Mouse (Mus musculus) MEL (cell line): Measurements from ENCODE around the gene Psmd3. TPM values are rescaled to one million over a fixed set of nuclear protein-coding genes. Genes with fewer than 3 reads are reported as not detected.

Experiments
- DNase-seq: peaks from one replicate; pipeline ENCODE4 v3.0.0; 2011; ENCODE audit warnings: low read depth, low spot score
- H3K27ac ChIP-seq: 2 replicates; pipeline ENCODE4 v1.5.1; 2012; ENCODE audit warnings: low read depth, mild to moderate bottlenecking, control low read depth, low read length, moderate library complexity; ENCODE audit not compliant: control insufficient read depth
- H3K27me3 ChIP-seq, 2 experiments: fragments of 150-350 bp in 1 of 2; sonication (generic) in 1 of 2; 2 replicates each; pipeline ENCODE4 v1.6.1; 2012; ENCODE audit warnings: low read length in 2 of 2, mild to moderate bottlenecking in 2 of 2, improper control_type of control experiment in 1 of 2, moderate library complexity in 1 of 2; ENCODE audit not compliant: insufficient read depth in 2 of 2, control insufficient read depth in 1 of 2
- H3K36me3 ChIP-seq, 2 experiments: 2 replicates each; pipeline ENCODE4 v1.6.1; 2012 to 2014; ENCODE audit warnings: low read length in 2 of 2, improper control_type of control experiment in 1 of 2, inconsistent platforms in 1 of 2, mild to moderate bottlenecking in 1 of 2; ENCODE audit not compliant: insufficient read depth in 2 of 2, control insufficient read depth in 1 of 2
- H3K4me1 ChIP-seq, 2 experiments: fragments of 150-350 bp in 1 of 2; sonication (generic) in 1 of 2; 2 replicates each; pipeline ENCODE4 v1.6.1; 2012; ENCODE audit warnings: low read length in 2 of 2, improper control_type of control experiment in 1 of 2, mild to moderate bottlenecking in 1 of 2; ENCODE audit not compliant: insufficient read depth in 2 of 2, control insufficient read depth in 1 of 2
- H3K4me3 ChIP-seq, 2 experiments: fragments of 150-350 bp in 1 of 2; sonication (generic) in 1 of 2; 2 replicates each; pipeline ENCODE4 v1.5.1; 2012; ENCODE audit warnings: low read depth in 2 of 2, low read length in 2 of 2, mild to moderate bottlenecking in 2 of 2, moderate library complexity in 2 of 2, control low read depth in 1 of 2, improper control_type of control experiment in 1 of 2; ENCODE audit not compliant: control insufficient read depth in 1 of 2, insufficient read depth in 1 of 2
- H3K79me2 ChIP-seq: 2 replicates; pipeline ENCODE4 v1.6.1; 2012; ENCODE audit warnings: mild to moderate bottlenecking, low read length, moderate library complexity; ENCODE audit not compliant: control insufficient read depth, poor library complexity, insufficient read depth
- H3K9ac ChIP-seq: 2 replicates; pipeline ENCODE4 v1.6.1; 2012; ENCODE audit warnings: low read depth, mild to moderate bottlenecking, control low read depth, low read length, moderate library complexity; ENCODE audit not compliant: control insufficient read depth, poor library complexity, severe bottlenecking
- H3K9me3 ChIP-seq: fragments of 150-350 bp; sonication (generic); replicated peaks from 2 replicates; pipeline ENCODE4 v1.6.1; 2012; ENCODE audit warnings: mild to moderate bottlenecking, low read length, improper control_type of control experiment, moderate library complexity; ENCODE audit not compliant: insufficient read depth
- BHLHE40 ChIP-seq: IDR thresholded peaks from 2 replicates; pipeline ENCODE4 v1.6.1; 2012; ENCODE audit warnings: low read depth, mild to moderate bottlenecking, inconsistent platforms, low read length, improper control_type of control experiment, borderline replicate concordance
- CHD2 ChIP-seq: IDR thresholded peaks from 2 replicates; pipeline ENCODE4 v1.6.1; 2011; ENCODE audit warnings: low read length, improper control_type of control experiment
- CTCF ChIP-seq, 3 experiments: IDR thresholded peaks in 2 of 3; conservative IDR thresholded peaks in 1 of 3; 2 replicates each; pipeline ENCODE4 v1.5.1; 2011 to 2012; ENCODE audit warnings: low read length in 3 of 3, low read depth in 2 of 3, mild to moderate bottlenecking in 2 of 3, improper control_type of control experiment in 1 of 3, inconsistent platforms in 1 of 3, mixed read lengths in 1 of 3, moderate library complexity in 1 of 3; ENCODE audit not compliant: control insufficient read depth in 1 of 3, insufficient read depth in 1 of 3, poor library complexity in 1 of 3, severe bottlenecking in 1 of 3
- ELF1 ChIP-seq: IDR thresholded peaks from 2 replicates; pipeline ENCODE4 v1.6.1; 2014; ENCODE audit warnings: low read depth, mild to moderate bottlenecking, inconsistent platforms, low read length, improper control_type of control experiment, moderate library complexity
- EP300 ChIP-seq, 2 experiments: IDR thresholded peaks; 2 replicates each; pipeline ENCODE4 v1.6.1; 2011; ENCODE audit warnings: improper control_type of control experiment in 2 of 2, low read length in 2 of 2, low read depth in 1 of 2, mild to moderate bottlenecking in 1 of 2
- HCFC1 ChIP-seq: IDR thresholded peaks from 2 replicates; pipeline ENCODE4 v1.6.1; 2012; ENCODE audit warnings: low read depth, mild to moderate bottlenecking, inconsistent platforms, low read length, improper control_type of control experiment, moderate library complexity
- MAFK ChIP-seq: IDR thresholded peaks from 2 replicates; pipeline ENCODE4 v1.6.1; 2011; ENCODE audit warnings: low read depth, mild to moderate bottlenecking, low read length, improper control_type of control experiment, borderline replicate concordance
- MAZ ChIP-seq: IDR thresholded peaks from 2 replicates; pipeline ENCODE4 v1.6.1; 2012; ENCODE audit warnings: low read depth, mild to moderate bottlenecking, inconsistent platforms, low read length, improper control_type of control experiment
- MEF2A ChIP-seq: IDR thresholded peaks from 2 replicates; pipeline ENCODE4 v1.6.1; 2014; ENCODE audit warnings: low read depth, mild to moderate bottlenecking, inconsistent platforms, low read length, improper control_type of control experiment; ENCODE audit not compliant: poor library complexity, insufficient replicate concordance, severe bottlenecking; ENCODE audit errors: extremely low read depth
- NELFE ChIP-seq: IDR thresholded peaks from 2 replicates; pipeline ENCODE4 v1.6.1; 2011; ENCODE audit warnings: low read depth, low read length, improper control_type of control experiment
- NRF1 ChIP-seq: IDR thresholded peaks from 2 replicates; pipeline ENCODE4 v1.6.1; 2014; ENCODE audit warnings: low read depth, mild to moderate bottlenecking, inconsistent platforms, low read length, improper control_type of control experiment, moderate library complexity; ENCODE audit not compliant: poor library complexity, insufficient read depth, severe bottlenecking
- POLR2A ChIP-seq, 2 experiments: IDR thresholded peaks; 2 replicates each; pipeline ENCODE4 v1.6.1; 2011 to 2012; ENCODE audit warnings: low read length in 2 of 2, mild to moderate bottlenecking in 2 of 2, control low read depth in 1 of 2, improper control_type of control experiment in 1 of 2, low read depth in 1 of 2, moderate library complexity in 1 of 2; ENCODE audit not compliant: control insufficient read depth in 1 of 2, insufficient read depth in 1 of 2, poor library complexity in 1 of 2
- POLR2AphosphoS5 ChIP-seq: IDR thresholded peaks from 2 replicates; pipeline ENCODE4 v1.6.1; 2012; ENCODE audit warnings: low read depth, borderline replicate concordance, mild to moderate bottlenecking, inconsistent platforms, low read length, moderate library complexity, mixed read lengths
- RAD21 ChIP-seq: IDR thresholded peaks from 2 replicates; pipeline ENCODE4 v1.6.1; 2011; ENCODE audit warnings: mild to moderate bottlenecking, low read depth, low read length, improper control_type of control experiment
- SIN3A ChIP-seq: IDR thresholded peaks from 2 replicates; pipeline ENCODE4 v1.6.1; 2012; ENCODE audit warnings: low read length, improper control_type of control experiment, inconsistent platforms
- SMC3 ChIP-seq: IDR thresholded peaks from 2 replicates; pipeline ENCODE4 v1.6.1; 2011; ENCODE audit warnings: low read depth, low read length, improper control_type of control experiment
- USF1 ChIP-seq: IDR thresholded peaks from 2 replicates; pipeline ENCODE4 v1.6.1; 2014; ENCODE audit warnings: low read depth, mild to moderate bottlenecking, inconsistent platforms, low read length, improper control_type of control experiment, moderate library complexity
- ZC3H11A ChIP-seq: IDR thresholded peaks from 2 replicates; pipeline ENCODE4 v1.6.1; 2012; ENCODE audit warnings: low read depth, mild to moderate bottlenecking, inconsistent platforms, low read length, improper control_type of control experiment
- ZNF384 ChIP-seq: IDR thresholded peaks from 2 replicates; pipeline ENCODE4 v1.6.1; 2012; ENCODE audit warnings: low read depth, mild to moderate bottlenecking, inconsistent platforms, low read length, improper control_type of control experiment
- polyA plus RNA-seq, 2 experiments: library from polyadenylated mRNA; stranded (reverse) in 1 of 2; unstranded in 1 of 2; fragments of >175 nt in 1 of 2; fragments of >200 nt in 1 of 2; gene quantifications; 2 replicates each; pipeline versions ENCODE4 v1.2.1 to v1.2.4; 2012; ENCODE audit warnings: low replicate concordance in 2 of 2, low read depth in 1 of 2; ENCODE audit not compliant: insufficient read length in 2 of 2, insufficient read depth in 1 of 2, missing spikeins in 1 of 2
- total RNA-seq: library from RNA; depleted of rRNA; stranded (reverse); fragments of 300-350 nt; gene quantifications from 2 replicates; pipeline ENCODE4 v1.2.3, GENCODE M21; 2012

Gene Psmd3
- total and polyA plus RNA-seq, 3 experiments = 214 to 417 (median 350) TPM

DNA sequence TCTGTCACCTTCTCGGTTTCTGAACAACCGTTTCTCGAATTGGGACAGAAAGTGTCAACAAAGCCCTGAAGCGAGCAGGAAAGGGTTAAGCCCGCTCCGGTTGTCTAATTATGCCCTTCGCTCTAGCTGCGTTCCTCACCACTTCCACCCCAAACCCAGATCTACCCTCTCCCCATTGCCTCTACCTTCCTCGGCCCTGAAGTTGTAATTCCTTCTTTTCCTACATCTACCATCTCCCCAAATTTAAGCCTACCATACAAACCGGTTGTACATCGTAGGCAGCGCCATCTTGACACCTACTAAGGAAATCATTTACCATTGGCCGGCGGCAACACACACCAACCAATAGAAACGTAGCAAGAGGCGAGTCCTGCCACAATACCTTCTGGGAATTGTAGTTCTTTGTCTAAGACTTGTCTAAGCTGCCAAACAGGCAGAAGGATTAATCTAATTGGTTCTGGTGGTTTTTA, 46.8 kb downstream of the Psmd3 start, which contains the start of gene Med24 (continued):
- TF ChIP-seq MEF2A = no peak
- TF ChIP-seq ZC3H11A = no peak
- TF ChIP-seq, all 39 proteins: peak for 20

DNA sequence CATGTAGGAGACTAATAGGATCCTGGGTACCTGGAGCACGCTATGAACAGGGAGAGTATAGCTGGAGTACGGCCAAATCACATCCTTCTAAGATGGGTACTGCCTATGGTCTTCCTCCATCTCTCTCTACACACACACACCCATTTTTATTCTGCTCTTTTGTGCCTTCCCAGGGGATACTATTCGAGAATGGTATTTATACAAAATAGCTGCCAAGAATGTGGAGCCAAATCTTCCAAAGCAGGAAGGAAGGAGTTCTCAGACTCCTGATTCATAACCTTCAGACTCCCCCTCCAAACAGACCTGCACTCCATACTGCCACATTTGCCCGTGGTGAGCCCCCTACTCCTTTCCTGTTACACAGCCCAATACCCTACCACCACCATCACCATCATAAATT, 48.4 kb downstream of the Psmd3 start:
- H3K4me1 ChIP-seq = peaks cover 3 to 9% of the 10 kb centered on the region in 2 experiments; a peak in 2 of 4 replicates
- TF ChIP-seq MAFK (no peak), BHLHE40 (no peak), MEF2A (no peak), ZC3H11A (no peak)
- H3K9me3 ChIP-seq = no peaks in the 10 kb centered on the region
- no peak overlapping the region for H3K27ac ChIP-seq
- peaks cover 0 to 9% of the 10 kb centered on the region in 2 experiments; a peak in 2 of 4 replicates for H3K36me3 ChIP-seq
- H3K27me3 ChIP-seq = peaks cover 0 to 3% of the 10 kb centered on the region in 2 experiments; a peak in 1 of 4 replicates
- H3K9ac ChIP-seq = no peak overlapping the region
- H3K4me3 ChIP-seq = no peak overlapping the region
- no peak for DNase-seq
- H3K79me2 ChIP-seq = peaks cover 1% of the 10 kb centered on the region; the same call in 1 of the 2 replicates

DNA sequence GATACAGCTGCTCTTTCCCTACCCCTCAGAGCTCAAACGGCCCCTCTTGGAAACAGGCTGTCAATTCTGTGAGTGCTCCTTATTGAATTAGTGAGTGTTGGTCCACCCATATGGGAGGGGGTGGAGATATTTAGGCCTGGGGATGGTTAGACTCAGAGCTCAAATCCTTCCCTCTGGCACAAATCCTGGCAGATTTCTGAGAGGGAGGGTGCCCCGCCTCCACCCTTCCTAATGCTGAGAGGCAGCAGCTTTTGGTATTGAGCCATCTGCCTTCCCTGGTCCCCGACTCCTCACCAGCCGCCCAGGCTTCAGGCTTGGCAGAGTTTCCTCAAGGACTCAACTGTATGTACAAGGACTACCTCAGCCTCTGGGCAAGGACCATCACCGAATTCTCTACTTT, 48.8 kb downstream of the Psmd3 start:
- no peak for TF ChIP-seq POLR2AphosphoS5
- TF ChIP-seq CHD2 = no peak
- TF ChIP-seq NELFE = no peak
- no peak for TF ChIP-seq MAZ
- no peak for TF ChIP-seq SIN3A
- no peak for TF ChIP-seq POLR2A (IDR thresholded peaks at IDR 0.05; ENCODE audit: control insufficient read depth in 1 of 2, insufficient read depth in 1 of 2, low read depth in 1 of 2, low read length in 2 of 2, poor library complexity in 1 of 2)
- H3K36me3 ChIP-seq = peaks cover 0 to 9% of the 10 kb centered on the region in 2 experiments; a peak in 2 of 4 replicates
- DNase-seq = no peak
- peaks cover 0 to 3% of the 10 kb centered on the region in 2 experiments; a peak in 1 of 4 replicates for H3K27me3 ChIP-seq
- H3K9ac ChIP-seq = no peak overlapping the region
- peaks cover 3 to 9% of the 10 kb centered on the region in 2 experiments; a peak in 2 of 4 replicates for H3K4me1 ChIP-seq
- H3K27ac ChIP-seq = no peak overlapping the region
- H3K79me2 ChIP-seq = peaks cover 1% of the 10 kb centered on the region; the same call in 1 of the 2 replicates
- no peaks in the 10 kb centered on the region for H3K9me3 ChIP-seq
- no peak overlapping the region for H3K4me3 ChIP-seq

DNA sequence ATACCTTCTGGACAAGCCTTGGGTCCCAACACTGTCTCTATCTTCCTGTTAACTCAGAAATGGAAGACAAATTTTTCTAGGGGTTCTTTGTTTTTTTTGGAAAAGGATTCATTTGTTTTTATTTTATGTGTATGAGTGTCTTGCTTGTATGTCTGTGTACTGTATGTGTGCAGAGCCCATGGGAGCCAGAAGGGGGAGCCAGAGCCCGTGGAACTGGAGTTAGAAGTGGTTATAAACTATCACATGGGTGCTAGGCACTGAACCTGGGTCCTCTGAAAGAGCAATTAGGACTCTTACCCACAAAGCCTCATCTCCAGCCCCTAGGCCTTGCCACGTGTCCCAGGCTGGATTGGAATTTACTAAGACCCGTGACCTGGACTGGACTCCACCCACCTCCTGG, 51.7 kb downstream of the Psmd3 start:
- peak; percentile 72 for DNase-seq
- Histone ChIP-seq H3K9me3 (no peaks in the 10 kb centered on the region), H3K4me1 (peaks cover 6 to 19% of the 10 kb centered on the region in 2 experiments)

More for the DNA sequence above, 51.7 kb downstream of the Psmd3 start:
- Histone ChIP-seq H3K79me2 (no peaks in the 10 kb centered on the region; the same call in 1 of the 2 replicates), H3K27me3 (peaks cover 0 to 3% of the 10 kb centered on the region in 2 experiments; a peak in 1 of 4 replicates), H3K36me3 (peaks cover 0 to 16% of the 10 kb centered on the region in 2 experiments; a peak in 2 of 4 replicates), H3K9ac (no peak overlapping the region), H3K27ac (no peak overlapping the region), H3K4me3 (no peak overlapping the region)
- TF ChIP-seq BHLHE40 (no peak), ZNF384 (peak; percentile 24; the same call in 1 of the 2 replicates), SMC3 (peak; percentile 92), ELF1 (no peak), ZC3H11A (peak; percentile 89), SIN3A (peak; percentile 52; the same call in 1 of the 2 replicates), USF1 (no peak), EP300 (IDR thresholded peaks at IDR 0.05; ENCODE audit: low read depth in 1 of 2, low read length in 2 of 2) (0 out of 4 replicates have a peak, but pooled peaks of 1 of the 2 experiments have one; percentile 5), NELFE (no peak), HCFC1 (0 out of 2 replicates have a peak, but pooled peaks have one; percentile 22), CTCF (IDR thresholded peaks at IDR 0.05 in 2 of 3, conservative IDR thresholded peaks at IDR 0.05 in 1 of 3; ENCODE audit: control insufficient read depth in 1 of 3, insufficient read depth in 1 of 3, low read depth in 2 of 3, low read length in 3 of 3, poor library complexity in 1 of 3, severe bottlenecking in 1 of 3) (peak; percentile 72 to 90 (median 84)), NRF1 (no peak), RAD21 (peak; percentile 95)
